Mouse (Mus musculus) kidney, embryonic 16.5 days (tissue): ENCODE measurements at regions not wholly inside any gene's neighbourhood (a gene's known extent, or its start where the extent isn't known, plus 50 kb on each side); places are given as distances from the start of the nearest gene placed in this dataset.

Source experiments
- ATAC-seq: fragments of 200-750 bp; cut with Nextera tagmentation; 2 replicates; pipeline ENCODE4 v1.8.0; 2017; ENCODE audit warnings: moderate TSS enrichment; ENCODE audit not compliant: low FRiP score, low TSS enrichment
- H3K27ac ChIP-seq: fragments of 300-500 bp; sonication (generic); 2 replicates; pipeline ENCODE4 v1.5.1; 2014; ENCODE audit warnings: low read length
- H3K27me3 ChIP-seq: fragments of 300-500 bp; sonication (generic); 2 replicates; pipeline ENCODE4 v1.6.1; 2014; ENCODE audit warnings: low read length, control low read depth, mixed read lengths; ENCODE audit not compliant: insufficient read depth
- H3K36me3 ChIP-seq: fragments of 300-500 bp; sonication (generic); 2 replicates; pipeline ENCODE4 v1.6.1; 2014; ENCODE audit warnings: low read length, control low read depth, mixed read lengths; ENCODE audit not compliant: insufficient read depth
- H3K4me1 ChIP-seq: fragments of 300-500 bp; sonication (generic); 2 replicates; pipeline ENCODE4 v1.6.1; 2014; ENCODE audit warnings: low read length, control low read depth, mixed read lengths; ENCODE audit not compliant: insufficient read depth
- H3K4me2 ChIP-seq: fragments of 300-500 bp; sonication (generic); replicated peaks from 2 replicates; pipeline ENCODE4 v1.6.1; 2014; ENCODE audit warnings: low read depth, low read length
- H3K4me3 ChIP-seq: fragments of 300-500 bp; sonication (generic); 2 replicates; pipeline ENCODE4 v1.5.1; 2014; ENCODE audit warnings: mild to moderate bottlenecking, low read length
- H3K9ac ChIP-seq: fragments of 300-500 bp; sonication (generic); replicated peaks from 2 replicates; pipeline ENCODE4 v1.6.1; 2014; ENCODE audit warnings: low read length
- H3K9me3 ChIP-seq: fragments of 300-500 bp; sonication (generic); 2 replicates; pipeline ENCODE4 v1.6.1; 2016; ENCODE audit warnings: low read length, control low read depth
- WGBS: fragments of 180-500 bp; shearing (Covaris S2); extraction: QIAGEN DNeasy Blood & Tissue Kit; methylation state at CpG from one replicate; pipeline ENCODE4 v1.1.7; 2014; 5-methylcytosine and 5-hydroxymethylcytosine counted together

DNA sequence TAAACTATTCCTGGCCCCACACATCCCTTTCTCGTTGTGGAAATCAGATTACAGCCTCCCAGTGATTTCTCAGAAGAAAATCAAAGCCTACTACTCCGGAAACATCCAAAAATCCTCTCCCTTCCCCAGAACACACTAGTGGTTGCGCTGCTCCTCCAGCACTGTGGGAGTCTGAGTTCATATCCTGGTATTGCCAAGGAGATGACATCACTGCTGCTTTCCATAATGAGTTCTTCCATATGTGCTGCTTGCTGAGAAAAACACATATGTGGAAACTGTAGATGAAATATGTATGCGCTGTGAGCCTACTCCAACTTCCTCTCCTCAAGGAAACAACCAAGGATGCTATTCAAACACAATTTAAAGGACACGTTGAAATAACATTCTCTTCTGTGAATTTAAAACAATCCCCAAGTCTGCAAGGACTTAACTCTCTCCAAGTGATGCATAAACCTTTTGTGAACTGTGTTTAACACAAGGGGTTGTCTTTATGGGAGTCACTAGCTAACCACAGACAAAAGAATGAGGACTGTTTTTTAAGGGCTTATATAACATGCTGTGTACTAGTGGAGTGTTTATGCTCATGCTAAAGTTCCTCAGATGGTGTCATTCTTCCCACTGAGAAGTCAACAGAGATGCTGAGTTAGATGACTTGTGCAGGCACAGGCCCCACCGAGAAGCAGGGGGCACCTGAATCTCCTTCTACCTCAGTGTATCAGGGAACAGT is 891.6 kb downstream of the Gsdmc2 start:
- 51% methylated on average over 6 of the region's 6 CpGs for WGBS
- Histone ChIP-seq H3K27me3 (no peaks in the 10 kb centered on the region), H3K27ac (peak overlapping the region; percentile 46; the same call in 1 of the 2 replicates), H3K9me3 (no peaks in the 10 kb centered on the region), H3K4me3 (no peak overlapping the region), H3K36me3 (no peaks in the 10 kb centered on the region), H3K4me1 (peaks cover 11% of the 10 kb centered on the region; the same call in 1 of the 2 replicates), H3K4me2 (no peak overlapping the region), H3K9ac (no peak overlapping the region)
- peak; percentile 35; the same call in 1 of the 2 replicates for ATAC-seq

DNA sequence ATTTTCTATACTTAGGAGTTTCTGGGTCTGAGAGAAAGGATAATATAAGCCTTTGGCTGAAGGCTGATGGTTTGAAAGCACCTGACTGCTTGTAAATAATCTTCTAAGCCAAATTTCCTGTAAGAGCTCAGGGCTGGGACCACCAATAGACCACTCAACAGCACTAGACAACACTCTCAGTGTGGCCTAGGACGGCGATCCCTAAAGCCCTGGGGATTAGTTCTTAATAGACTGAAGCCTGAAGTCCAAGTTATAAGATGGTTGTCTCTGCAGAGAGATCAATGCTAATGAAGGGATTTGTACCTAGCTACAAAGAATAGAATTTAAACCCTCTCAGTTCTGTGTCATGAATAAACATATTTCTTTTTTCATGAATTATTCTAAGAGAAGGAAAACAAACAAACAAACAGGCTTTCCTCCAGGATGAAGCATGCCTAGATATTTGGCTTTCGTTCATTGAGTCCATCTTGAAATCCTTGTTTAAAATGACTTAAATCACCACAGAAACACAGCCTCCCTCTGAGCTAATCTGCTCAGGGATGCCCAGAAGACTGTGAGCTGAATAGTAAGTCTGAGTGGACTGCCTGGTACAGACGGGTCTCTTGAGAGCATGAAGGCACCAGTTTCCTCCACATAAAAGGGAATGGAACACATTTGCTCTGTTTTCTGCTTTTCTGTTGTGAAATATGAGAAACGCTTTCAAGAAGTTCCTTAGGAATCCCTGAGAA is 892.3 kb downstream of the Gsdmc2 start:
- H3K9me3 ChIP-seq, result no peaks in the 10 kb centered on the region
- H3K4me2 ChIP-seq, result no peak overlapping the region
- H3K9ac ChIP-seq, result no peak overlapping the region
- WGBS, result 74% methylated on average over 5 of the region's 5 CpGs
- H3K27me3 ChIP-seq, result no peaks in the 10 kb centered on the region
- H3K4me3 ChIP-seq, result no peak overlapping the region
- peaks cover 11% of the 10 kb centered on the region; the same call in 1 of the 2 replicates for H3K4me1 ChIP-seq
- no peaks in the 10 kb centered on the region for H3K36me3 ChIP-seq
- no peak for ATAC-seq
- H3K27ac ChIP-seq, result peak overlapping the region; percentile 46; the same call in 1 of the 2 replicates

- ATAC-seq, result no peak
- 86% methylated on average over 2 of the region's 2 CpGs for WGBS
- no peak overlapping the region for H3K9ac ChIP-seq
- H3K9me3 ChIP-seq, result no peaks in the 10 kb centered on the region
- no peak overlapping the region for H3K27ac ChIP-seq
- 0 out of 2 replicates have a peak, but pooled peaks cover 7% of the 10 kb centered on the region for H3K4me1 ChIP-seq
- H3K27me3 ChIP-seq, result no peaks in the 10 kb centered on the region
- no peaks in the 10 kb centered on the region for H3K36me3 ChIP-seq
- H3K4me2 ChIP-seq, result no peak overlapping the region
- H3K4me3 ChIP-seq, result no peak overlapping the region
These were observed 905.6 kb downstream of the Gsdmc2 start for GRCm38 (mm10) chr15:62939416-62939815.

DNA sequence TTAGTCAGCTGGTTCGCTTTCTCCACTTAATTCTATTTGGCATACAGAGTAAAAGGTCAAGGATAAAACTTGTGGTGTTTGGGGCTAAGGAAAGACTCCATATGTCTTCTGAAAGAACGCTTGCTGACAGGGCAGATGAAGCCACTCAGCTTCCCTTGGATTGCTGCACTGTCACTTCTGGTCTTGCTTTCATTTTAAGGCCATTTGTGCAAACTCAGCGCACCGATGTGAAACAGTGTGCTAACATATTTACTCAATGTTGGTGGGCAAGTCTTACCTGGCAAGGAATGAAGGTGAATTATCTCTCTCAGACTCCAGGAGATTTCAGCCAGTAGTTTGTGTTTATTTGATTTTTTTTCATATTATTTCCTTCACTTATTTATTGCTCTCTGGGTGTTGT is 907.2 kb downstream of the Gsdmc2 start:
- no peaks in the 10 kb centered on the region for H3K9me3 ChIP-seq
- H3K4me3 ChIP-seq, result no peak overlapping the region
- H3K36me3 ChIP-seq, result no peaks in the 10 kb centered on the region
- no peak overlapping the region for H3K9ac ChIP-seq
- no peaks in the 10 kb centered on the region for H3K27me3 ChIP-seq
- 0 out of 2 replicates have a peak, but pooled peaks cover 7% of the 10 kb centered on the region for H3K4me1 ChIP-seq
- no peak overlapping the region for H3K27ac ChIP-seq
- no peak for ATAC-seq
- WGBS, result 80% methylated on average over 4 of the region's 4 CpGs
- no peak overlapping the region for H3K4me2 ChIP-seq

DNA sequence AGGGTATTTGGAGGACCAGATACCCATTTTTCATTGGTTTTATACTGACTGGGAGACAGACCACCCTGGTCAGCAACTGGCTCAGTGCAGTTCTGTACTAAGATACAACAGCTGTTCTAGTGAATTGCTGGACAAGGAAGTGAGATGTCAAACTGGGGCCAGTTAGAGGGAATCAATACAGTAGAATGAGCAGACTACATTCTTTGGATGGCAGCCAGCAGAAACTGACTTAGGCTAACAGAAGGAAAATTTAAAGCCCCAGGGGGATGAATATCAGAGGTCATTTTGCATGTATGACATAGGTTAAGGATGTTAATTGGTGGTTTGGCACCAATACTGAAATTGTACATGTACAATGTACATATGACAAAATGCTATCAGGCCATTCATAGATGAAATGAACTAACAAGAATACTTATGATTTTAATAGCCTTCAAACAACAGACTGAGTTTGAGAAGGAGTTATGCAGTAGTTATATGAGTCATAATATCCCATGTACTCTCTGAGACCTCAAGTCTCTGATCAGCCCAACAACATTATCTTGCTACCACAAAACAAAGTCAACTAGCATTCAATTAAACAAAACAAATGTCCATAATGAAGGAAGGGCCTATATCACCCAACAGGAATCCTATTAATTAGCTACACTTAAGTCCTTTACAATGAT is 910.3 kb downstream of the Gsdmc2 start:
- Histone ChIP-seq H3K4me1 (0 out of 2 replicates have a peak, but pooled peaks cover 7% of the 10 kb centered on the region), H3K4me2 (no peak overlapping the region), H3K4me3 (no peak overlapping the region), H3K27ac (no peak overlapping the region), H3K9me3 (no peaks in the 10 kb centered on the region), H3K9ac (no peak overlapping the region), H3K27me3 (no peaks in the 10 kb centered on the region), H3K36me3 (no peaks in the 10 kb centered on the region)
- peak; percentile 94 for ATAC-seq

GRCm38 (mm10) chr15:62920520-62920919 is 924.5 kb downstream of the Gsdmc2 start:
- Histone ChIP-seq H3K36me3 (no peaks in the 10 kb centered on the region), H3K4me1 (no peaks in the 10 kb centered on the region), H3K4me2 (no peak overlapping the region), H3K27me3 (no peaks in the 10 kb centered on the region), H3K27ac (no peak overlapping the region), H3K9me3 (no peaks in the 10 kb centered on the region), H3K4me3 (no peak overlapping the region), H3K9ac (no peak overlapping the region)
- no peak for ATAC-seq
- WGBS, result 65% methylated on average over 2 of the region's 2 CpGs

- no peak for ATAC-seq
- Histone ChIP-seq H3K27me3 (no peaks in the 10 kb centered on the region), H3K27ac (no peak overlapping the region), H3K9ac (no peak overlapping the region), H3K36me3 (no peaks in the 10 kb centered on the region), H3K4me3 (no peak overlapping the region), H3K4me2 (no peak overlapping the region), H3K4me1 (no peaks in the 10 kb centered on the region), H3K9me3 (no peaks in the 10 kb centered on the region)
These were observed 925.7 kb downstream of the Gsdmc2 start for GRCm38 (mm10) chr15:62919264-62919663.

- Histone ChIP-seq H3K4me2 (no peak overlapping the region), H3K9ac (no peak overlapping the region), H3K27me3 (no peaks in the 10 kb centered on the region), H3K9me3 (no peaks in the 10 kb centered on the region), H3K4me3 (no peak overlapping the region), H3K27ac (no peak overlapping the region), H3K4me1 (peaks cover 4% of the 10 kb centered on the region; the same call in 1 of the 2 replicates), H3K36me3 (no peaks in the 10 kb centered on the region)
- ATAC-seq, result no peak
- 41% methylated on average over 4 of the region's 4 CpGs for whole genome bisulfite sequencing
These were observed 936.6 kb downstream of the Gsdmc2 start for GRCm38 (mm10) chr15:62908379-62908778.

DNA sequence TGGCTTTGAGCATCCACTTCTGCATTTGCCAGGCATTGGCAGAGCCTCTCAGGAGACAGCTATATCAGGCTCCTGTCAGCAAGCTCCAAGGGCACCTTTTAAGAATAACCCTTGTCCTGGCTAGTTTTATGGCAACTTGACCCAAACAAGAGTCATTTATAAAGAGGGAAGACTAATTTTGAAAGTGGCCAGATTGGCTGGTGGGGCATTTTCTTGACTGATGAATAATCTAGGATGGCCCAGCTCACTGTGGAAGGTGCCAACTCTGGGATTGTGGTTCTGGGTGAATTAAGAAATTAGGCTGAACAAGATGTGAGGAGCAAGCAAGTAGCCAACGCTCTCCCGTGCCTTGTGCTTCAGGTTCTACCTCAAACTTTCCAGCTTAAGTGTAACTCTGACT is 937.8 kb downstream of the Gsdmc2 start:
- H3K4me3 ChIP-seq, result no peak overlapping the region

More for the DNA sequence above, 937.8 kb downstream of the Gsdmc2 start:
- no peak overlapping the region for H3K9ac ChIP-seq
- 100% methylated on average over 2 of the region's 2 CpGs for WGBS
- no peak overlapping the region for H3K27ac ChIP-seq
- H3K9me3 ChIP-seq, result no peaks in the 10 kb centered on the region
- H3K36me3 ChIP-seq, result no peaks in the 10 kb centered on the region
- H3K4me1 ChIP-seq, result peaks cover 14% of the 10 kb centered on the region; the same call in 1 of the 2 replicates
- no peaks in the 10 kb centered on the region for H3K27me3 ChIP-seq
- no peak for ATAC-seq
- no peak overlapping the region for H3K4me2 ChIP-seq
